Mouse (Mus musculus): ENCODE data around the gene Tom1l2. TPM values are rescaled to one million over a fixed set of nuclear protein-coding genes. Genes with fewer than 3 reads are reported as not detected.

Gene Tom1l2
- total and polyA plus RNA-seq, 3 experiments: 4.8 to 10.4 (median 10.4) TPM

- H3K9me3 ChIP-seq (replicated peaks; ENCODE audit: low read length): no peaks in the 10 kb centered on the region
- H3K4me1 ChIP-seq (ENCODE audit: control insufficient read depth in 1 of 2, insufficient read depth in 2 of 2): peaks cover 5 to 11% of the 10 kb centered on the region in 2 experiments; a peak in 2 of 4 replicates
- no peak for TF ChIP-seq KAT2A (IDR thresholded peaks at IDR 0.05; ENCODE audit: insufficient replicate concordance, low read length)
- no peak for TF ChIP-seq RCOR1 (conservative IDR thresholded peaks at IDR 0.05; ENCODE audit: low read depth, low read length)
- no peak for TF ChIP-seq BHLHE40 (IDR thresholded peaks at IDR 0.05; ENCODE audit: low read depth, low read length)
- TF ChIP-seq JUND (conservative IDR thresholded peaks at IDR 0.05; ENCODE audit: low read depth, low read length): no peak
- TF ChIP-seq SMC3 (IDR thresholded peaks at IDR 0.05; ENCODE audit: low read depth, low read length): peak; percentile 55
- no peak for TF ChIP-seq NELFE (IDR thresholded peaks at IDR 0.05; ENCODE audit: low read depth, low read length)
- TF ChIP-seq TCF12 (IDR thresholded peaks at IDR 0.05; ENCODE audit: low read depth, low read length): no peak
- no peak for TF ChIP-seq CHD2 (IDR thresholded peaks at IDR 0.05; ENCODE audit: low read length)
- TF ChIP-seq IRF4 (IDR thresholded peaks at IDR 0.05; ENCODE audit: low read depth, low read length): no peak
- no peak for TF ChIP-seq MYC (IDR thresholded peaks at IDR 0.05; ENCODE audit: low read depth, low read length)
- no peak for TF ChIP-seq JUN (IDR thresholded peaks at IDR 0.05; ENCODE audit: insufficient read depth, low read depth, low read length)
- no peak for TF ChIP-seq PAX5 (IDR thresholded peaks at IDR 0.05; ENCODE audit: low read length)
- TF ChIP-seq MAX (IDR thresholded peaks at IDR 0.05; ENCODE audit: low read length): no peak
- TF ChIP-seq ELF1 (IDR thresholded peaks at IDR 0.05; ENCODE audit: low read depth, low read length): no peak
- TF ChIP-seq E2F4 (IDR thresholded peaks at IDR 0.05; ENCODE audit: insufficient replicate concordance, low read depth, low read length): no peak
- TF ChIP-seq ZMIZ1 (IDR thresholded peaks at IDR 0.05; ENCODE audit: low read depth, low read length): no peak
- no peak for TF ChIP-seq MEF2A (IDR thresholded peaks at IDR 0.05; ENCODE audit: borderline replicate concordance, low read depth, low read length)
- TF ChIP-seq POLR2A (IDR thresholded peaks at IDR 0.05; ENCODE audit: low read depth, low read length): no peak
- TF ChIP-seq MAZ (IDR thresholded peaks at IDR 0.05; ENCODE audit: low read depth, low read length): no peak
- no peak for TF ChIP-seq ZKSCAN1 (IDR thresholded peaks at IDR 0.05; ENCODE audit: borderline replicate concordance, low read depth, low read length)
- TF ChIP-seq SIN3A (IDR thresholded peaks at IDR 0.05; ENCODE audit: low read length): no peak
- TF ChIP-seq CTCF (conservative IDR thresholded peaks at IDR 0.05 in 1 of 2, IDR thresholded peaks at IDR 0.05 in 1 of 2; ENCODE audit: low read depth in 2 of 2, low read length in 2 of 2): peak; percentile 27 to 71; a peak in 3 of 4 replicates
- no peak for TF ChIP-seq USF2 (conservative IDR thresholded peaks at IDR 0.05; ENCODE audit: low read depth, low read length)
- TF ChIP-seq ZC3H11A (IDR thresholded peaks at IDR 0.05; ENCODE audit: low read depth, low read length): no peak
- peak; percentile 79 for TF ChIP-seq RAD21 (IDR thresholded peaks at IDR 0.05; ENCODE audit: low read depth, low read length)
- no peak overlapping the region for H3K9ac ChIP-seq (ENCODE audit: insufficient read depth, low read depth)
- H3K4me3 ChIP-seq (replicated peaks in 1 of 3; ENCODE audit: low read depth in 2 of 3, low read length in 2 of 3, poor library complexity in 1 of 3): no peak overlapping the region
- H3K79me2 ChIP-seq (replicated peaks; ENCODE audit: control insufficient read depth, extremely low read depth, insufficient read depth, poor library complexity, severe bottlenecking): no peaks in the 10 kb centered on the region
- H3K4me2 ChIP-seq (ENCODE audit: insufficient read depth, low read depth, poor library complexity, severe bottlenecking): no peak overlapping the region
- in situ Hi-C loops (cut with MboI; ENCODE audit: low pct_ligation_motif_present, low pct_unique_long_range_greater_than_20kb, low sequenced_read_pairs) (no loop called here), dilution Hi-C loops (cut with MboI; ENCODE audit: extremely low pct_ligation_motif_present, extremely low pct_unique_long_range_greater_than_20kb, low sequenced_read_pairs) (no loop called here)
- H3K27ac ChIP-seq (ENCODE audit: insufficient read depth, low read depth): no peak overlapping the region
- no peaks in the 10 kb centered on the region for H3K27me3 ChIP-seq (replicated peaks)
- H3K36me3 ChIP-seq (replicated peaks in 1 of 2; ENCODE audit: control insufficient read depth in 1 of 2, insufficient read depth in 1 of 2, low read length in 1 of 2): peaks cover 3 to 6% of the 10 kb centered on the region in 2 experiments
- peak; percentile 28 for DNase-seq (ENCODE audit: extremely low read depth)
These were observed 60.0 kb downstream of the Tom1l2 start for GRCm38 (mm10) chr11:60292718-60293117.
